Comparison of ENCODE assay signal across 8 mouse cellular contexts in genomic region chr17:36257241-36257947, GRCm38 (mm10). TPM values are rescaled to one million over a fixed set of nuclear protein-coding genes. Genes with fewer than 3 reads are reported as not detected.
DNase-seq lines count a peak whose midpoint lies in the region; ATAC-seq lines count a peak whose summit lies in the region.

No protein-coding gene starts in this region.

- peak; percentile 97 for ATAC-seq in intestine, embryonic 15.5 days
- ATAC-seq in megakaryocyte-erythroid progenitor cell, adult 5-6 weeks (replicated peaks; ENCODE audit: low FRiP score, low TSS enrichment, poor library complexity, severe bottlenecking): peak; percentile 94

- WGBS in intestine, embryonic 15.5 days: under 1% methylated on average over 37 of the region's 37 CpGs

- H3K9me3 ChIP-seq in intestine, embryonic 15.5 days: no peaks in the 10 kb centered on the region

- peak; percentile 89 for DNase-seq in adrenal gland, adult 2 months
- peak; percentile 79 for DNase-seq in embryo, embryonic 9.5 days (ENCODE audit: extremely low spot score)
- DNase-seq in gastrocnemius, postnatal 36 days: peak; percentile 70 to 72
- peak; percentile 78 to 84 for DNase-seq in left cerebral cortex, postnatal 14 days (ENCODE audit: low spot score in 2 of 2)
- peak; percentile 86 for DNase-seq in right cerebral cortex, postnatal 25 days
- DNase-seq in urinary bladder, postnatal 36 days (ENCODE audit: low spot score in 2 of 2): peak; percentile 75 to 81

- peak overlapping the region; percentile 79 for H3K4me3 ChIP-seq in intestine, embryonic 15.5 days (replicated peaks)

- H3K9ac ChIP-seq in intestine, embryonic 15.5 days: peak overlapping the region; percentile 60

- H3K27ac ChIP-seq in intestine, embryonic 15.5 days: peak overlapping the region; percentile 63

- intact Hi-C loops in gastrocnemius, postnatal 36 days (cut with DNase I): no loop called here
- intact Hi-C loops in left cerebral cortex, postnatal 14 days (cut with DNase I): loop anchor here (10.0 kb wide), 1 partner anchor 333 kb away; no protein-coding TSS in a partner anchor

- peak overlapping the region; percentile 61 for H3K4me2 ChIP-seq in intestine, embryonic 15.5 days (replicated peaks)

- peaks cover 15% of the 10 kb centered on the region; the same call in 1 of the 2 replicates for H3K36me3 ChIP-seq in intestine, embryonic 15.5 days

- no peaks in the 10 kb centered on the region; the same call in 1 of the 2 replicates for H3K27me3 ChIP-seq in intestine, embryonic 15.5 days (replicated peaks)

- peaks cover 6% of the 10 kb centered on the region; the same call in 1 of the 2 replicates for H3K4me1 ChIP-seq in intestine, embryonic 15.5 days (replicated peaks)

RNA-seq across cellular contexts. Expression of gene Rpp21, which starts 0.5 kb away (rescaled TPM):
- 10 to 100 TPM; 43.6 to 60.5 TPM for total RNA-seq in adrenal gland, adult 2 months (2021)
- polyA plus RNA-seq in adrenal gland, adult 2 months (2012; rRNA removed): 89.4 and 106 TPM in 2 replicates
- 10 to 100 TPM; 34.5 to 39.6 TPM for total RNA-seq in gastrocnemius, postnatal 36 days (2021)
- polyA plus RNA-seq in intestine, embryonic 15.5 days (2015; fragmentation: Nextera tagmentation; extraction: Ambion mirVana): 124 and 141 TPM in 2 replicates
- total RNA-seq in left cerebral cortex, postnatal 14 days (2021): 10 to 100 TPM; 43.5 to 51.3 TPM
- 66.7 and 120 TPM in 2 replicates for total RNA-seq in megakaryocyte-erythroid progenitor cell, adult 5-6 weeks (2014; fragmentation: Nextera tagmentation)
- total RNA-seq in megakaryocyte-erythroid progenitor cell, adult 5-6 weeks (2017): 56.9 and 68.9 TPM in 2 replicates

RNA-seq across cellular contexts. Expression of gene Trim39, which starts 14.7 kb away (rescaled TPM):
- 10 to 100 TPM; 16.1 to 18.4 TPM for total RNA-seq in adrenal gland, adult 2 months (2021)
- 14.1 and 14.7 TPM in 2 replicates for polyA plus RNA-seq in adrenal gland, adult 2 months (2012; rRNA removed)
- 1 to 10 TPM; 4.0 to 5.9 TPM for total RNA-seq in gastrocnemius, postnatal 36 days (2021)
- 12.5 and 13.6 TPM in 2 replicates for polyA plus RNA-seq in intestine, embryonic 15.5 days (2015; fragmentation: Nextera tagmentation; extraction: Ambion mirVana)
- 10 to 100 TPM; 20.0 to 20.2 TPM for total RNA-seq in left cerebral cortex, postnatal 14 days (2021)
- total RNA-seq in megakaryocyte-erythroid progenitor cell, adult 5-6 weeks (2014; fragmentation: Nextera tagmentation): 21.0 and 29.7 TPM in 2 replicates
- 19.2 and 23.2 TPM in 2 replicates for total RNA-seq in megakaryocyte-erythroid progenitor cell, adult 5-6 weeks (2017)

RNA-seq across cellular contexts. Expression of gene H2-M10.2, which starts 28.9 kb away (rescaled TPM):
- total RNA-seq in adrenal gland, adult 2 months (2021): not detected
- not detected in 2 replicates for polyA plus RNA-seq in adrenal gland, adult 2 months (2012; rRNA removed)
- not detected for total RNA-seq in gastrocnemius, postnatal 36 days (2021)
- not detected in 2 replicates for polyA plus RNA-seq in intestine, embryonic 15.5 days (2015; fragmentation: Nextera tagmentation; extraction: Ambion mirVana)
- not detected for total RNA-seq in left cerebral cortex, postnatal 14 days (2021)
- not detected in 2 replicates for total RNA-seq in megakaryocyte-erythroid progenitor cell, adult 5-6 weeks (2014; fragmentation: Nextera tagmentation)
- not detected in 2 replicates for total RNA-seq in megakaryocyte-erythroid progenitor cell, adult 5-6 weeks (2017)

Comparison
In these comparisons a context has a peak if more than half of its experiments do, and no peak if none do; other contexts are left out.
1. Peak in every context shown above with its lines: DNase-seq, ATAC-seq, H3K4me3 ChIP-seq and H3K27ac ChIP-seq.